In genomic region chr7:25269029-25269428, GRCm38 (mm10) we compare ENCODE assay signal across 8 mouse cellular contexts. TPM values are rescaled to one million over a fixed set of nuclear protein-coding genes. Genes with fewer than 3 reads are reported as not detected.
DNase-seq lines count a peak whose midpoint lies in the region; ATAC-seq and TF ChIP-seq lines count a peak whose summit lies in the region.

No protein-coding gene starts in this region.

- H3K4me1 ChIP-seq in kidney, postnatal 0 days (replicated peaks; ENCODE audit: insufficient read depth, low read length), result peaks cover 15% of the 10 kb centered on the region; the same call in 1 of the 2 replicates
- H3K4me1 ChIP-seq in bone marrow macrophage, adult 2 months (ENCODE audit: control insufficient read depth, insufficient read depth, low read length), result peaks cover 26% of the 10 kb centered on the region
- H3K4me1 ChIP-seq in forebrain, embryonic 16.5 days (replicated peaks; ENCODE audit: control insufficient read depth, insufficient read depth, low read length), result peaks cover 21% of the 10 kb centered on the region
- peaks cover 45% of the 10 kb centered on the region for H3K4me1 ChIP-seq in limb, embryonic 15.5 days
- peaks cover 10% of the 10 kb centered on the region for H3K4me1 ChIP-seq in small intestine, adult 2 months (ENCODE audit: control insufficient read depth, insufficient read depth, insufficient read length, low read length)

- WGBS in kidney, postnatal 0 days, result 35% methylated on average over 4 of the region's 4 CpGs
- WGBS in forebrain, embryonic 16.5 days, result 45% methylated on average over 4 of the region's 4 CpGs
- 34% methylated on average over 4 of the region's 4 CpGs for WGBS in limb, embryonic 15.5 days
- WGBS in small intestine, adult 2 months, result 16% methylated on average over 4 of the region's 4 CpGs

- H3K27me3 ChIP-seq in kidney, postnatal 0 days (ENCODE audit: insufficient read depth, low read length), result no peaks in the 10 kb centered on the region
- no peaks in the 10 kb centered on the region for H3K27me3 ChIP-seq in forebrain, embryonic 16.5 days (replicated peaks; ENCODE audit: control insufficient read depth, insufficient read depth, low read length)
- H3K27me3 ChIP-seq in limb, embryonic 15.5 days, result no peaks in the 10 kb centered on the region
- H3K27me3 ChIP-seq in small intestine, adult 2 months (ENCODE audit: control insufficient read depth, insufficient read depth, low read length), result no peaks in the 10 kb centered on the region

- peak overlapping the region; percentile 65 for H3K4me3 ChIP-seq in kidney, postnatal 0 days (replicated peaks; ENCODE audit: low read depth, low read length)
- peak overlapping the region; percentile 79 for H3K4me3 ChIP-seq in bone marrow macrophage, adult 2 months (ENCODE audit: insufficient read depth, low read length)
- peak overlapping the region; percentile 84 for H3K4me3 ChIP-seq in forebrain, embryonic 16.5 days (replicated peaks; ENCODE audit: low read length)
- H3K4me3 ChIP-seq in limb, embryonic 15.5 days, result peak overlapping the region; percentile 79
- peak overlapping the region; percentile 88 for H3K4me3 ChIP-seq in small intestine, adult 2 months (ENCODE audit: low read depth, low read length)

- no peak for ATAC-seq in kidney, postnatal 0 days (replicated peaks; ENCODE audit: low FRiP score, low read depth)
- no peak for ATAC-seq in forebrain, embryonic 16.5 days
- ATAC-seq in limb, embryonic 15.5 days (ENCODE audit: insufficient number of reproducible peaks, low FRiP score, low TSS enrichment, low read depth), result no peak

- TF ChIP-seq POLR2A in bone marrow macrophage, adult 2 months (IDR thresholded peaks at IDR 0.05; ENCODE audit: borderline replicate concordance, low read depth, low read length), result no peak
- no peak for TF ChIP-seq POLR2A in small intestine, adult 2 months (IDR thresholded peaks at IDR 0.05; ENCODE audit: low read depth, low read length)

- peaks cover 22% of the 10 kb centered on the region for H3K36me3 ChIP-seq in kidney, postnatal 0 days (ENCODE audit: insufficient read depth, low read length)
- peaks cover 7% of the 10 kb centered on the region for H3K36me3 ChIP-seq in forebrain, embryonic 16.5 days (ENCODE audit: control insufficient read depth, insufficient read depth)
- H3K36me3 ChIP-seq in limb, embryonic 15.5 days, result peaks cover 34% of the 10 kb centered on the region
- H3K36me3 ChIP-seq in small intestine, adult 2 months (ENCODE audit: control insufficient read depth, insufficient read depth, low read length), result peaks cover 17% of the 10 kb centered on the region

- H3K9ac ChIP-seq in kidney, postnatal 0 days (ENCODE audit: low read depth, low read length), result peak overlapping the region; percentile 71
- peak overlapping the region; percentile 76 for H3K9ac ChIP-seq in forebrain, embryonic 16.5 days (replicated peaks; ENCODE audit: low read depth, low read length)
- peak overlapping the region; percentile 67; the same call in 1 of the 2 replicates for H3K9ac ChIP-seq in limb, embryonic 15.5 days

- DNase-seq in kidney, postnatal 0 days (ENCODE audit: low spot score), result no peak
- no peak for DNase-seq in kidney, adult 11 months
- DNase-seq in frontal cortex, adult 2 months (ENCODE audit: extremely low spot score in 1 of 2, low spot score in 1 of 2), result no peak
- no peak for DNase-seq in urinary bladder, postnatal 10 days (ENCODE audit: low spot score)

- H3K9me3 ChIP-seq in kidney, postnatal 0 days (replicated peaks; ENCODE audit: low read length), result no peaks in the 10 kb centered on the region
- H3K9me3 ChIP-seq in forebrain, embryonic 16.5 days (ENCODE audit: control insufficient read depth, low read length), result no peaks in the 10 kb centered on the region
- no peaks in the 10 kb centered on the region for H3K9me3 ChIP-seq in limb, embryonic 15.5 days

- H3K27ac ChIP-seq in kidney, postnatal 0 days, result peak overlapping the region; percentile 77
- H3K27ac ChIP-seq in bone marrow macrophage, adult 2 months (ENCODE audit: insufficient read depth, low read depth, low read length), result peak overlapping the region; percentile 85
- H3K27ac ChIP-seq in forebrain, embryonic 16.5 days (ENCODE audit: low read length), result no peak overlapping the region
- peak overlapping the region; percentile 87 for H3K27ac ChIP-seq in limb, embryonic 15.5 days
- H3K27ac ChIP-seq in small intestine, adult 2 months (ENCODE audit: insufficient read depth, low read depth, low read length), result peak overlapping the region; percentile 59; the same call in 1 of the 2 replicates

- H3K4me2 ChIP-seq in kidney, postnatal 0 days (ENCODE audit: low read length), result peak overlapping the region; percentile 80
- peak overlapping the region; percentile 79 for H3K4me2 ChIP-seq in forebrain, embryonic 16.5 days (ENCODE audit: low read length)
- peak overlapping the region; percentile 82 for H3K4me2 ChIP-seq in limb, embryonic 15.5 days

- TF ChIP-seq CTCF in kidney, postnatal 0 days (IDR thresholded peaks at IDR 0.05; ENCODE audit: low read depth), result no peak
- no peak for TF ChIP-seq CTCF in bone marrow macrophage, adult 2 months (IDR thresholded peaks at IDR 0.05; ENCODE audit: low read depth, low read length)
- no peak for TF ChIP-seq CTCF in small intestine, adult 2 months (IDR thresholded peaks at IDR 0.05; ENCODE audit: extremely low read depth, insufficient read length, insufficient replicate concordance, low read depth, low read length)

RNA-seq across cellular contexts. Expression of gene Cic, which starts 1.5 kb away (rescaled TPM):
- 22.0 and 23.3 TPM in 2 replicates for polyA plus RNA-seq in kidney, postnatal 0 days (2015; fragmentation: Nextera tagmentation; extraction: Ambion mirVana)
- 251 and 272 TPM in 2 replicates for polyA plus RNA-seq in bone marrow macrophage, adult 2 months (2012; ENCODE audit: insufficient read depth, insufficient read length, missing spikeins)
- 42.2 and 48.0 TPM in 2 replicates for polyA plus RNA-seq in forebrain, embryonic 16.5 days (2015; fragmentation: Nextera tagmentation; extraction: Ambion mirVana)
- polyA plus RNA-seq in limb, embryonic 15.5 days (2015; fragmentation: Nextera tagmentation; extraction: Ambion mirVana), result 40.3 and 42.5 TPM in 2 replicates
- 35.6 and 65.6 TPM in 2 replicates for polyA plus RNA-seq in small intestine, adult 2 months (2012; rRNA removed)
- 92.4 and 104 TPM in 2 replicates for polyA plus RNA-seq in frontal cortex, adult 2 months (2012; rRNA removed)

RNA-seq across cellular contexts. Expression of gene Erf, which starts 18.5 kb away (rescaled TPM):
- polyA plus RNA-seq in kidney, postnatal 0 days (2015; fragmentation: Nextera tagmentation; extraction: Ambion mirVana), result 12.7 and 18.6 TPM in 2 replicates
- 22.7 and 27.8 TPM in 2 replicates for polyA plus RNA-seq in bone marrow macrophage, adult 2 months (2012; ENCODE audit: insufficient read depth, insufficient read length, missing spikeins)
- 4.8 and 5.3 TPM in 2 replicates for polyA plus RNA-seq in forebrain, embryonic 16.5 days (2015; fragmentation: Nextera tagmentation; extraction: Ambion mirVana)
- polyA plus RNA-seq in limb, embryonic 15.5 days (2015; fragmentation: Nextera tagmentation; extraction: Ambion mirVana), result 20.8 and 24.4 TPM in 2 replicates
- 15.8 and 37.1 TPM in 2 replicates for polyA plus RNA-seq in small intestine, adult 2 months (2012; rRNA removed)
- 38.9 TPM in 2 replicates for polyA plus RNA-seq in frontal cortex, adult 2 months (2012; rRNA removed)

RNA-seq across cellular contexts. Expression of gene Pafah1b3, which starts 28.8 kb away (rescaled TPM):
- polyA plus RNA-seq in kidney, postnatal 0 days (2015; fragmentation: Nextera tagmentation; extraction: Ambion mirVana), result 144 and 152 TPM in 2 replicates
- 35.5 and 38.0 TPM in 2 replicates for polyA plus RNA-seq in bone marrow macrophage, adult 2 months (2012; ENCODE audit: insufficient read depth, insufficient read length, missing spikeins)
- 499 and 556 TPM in 2 replicates for polyA plus RNA-seq in forebrain, embryonic 16.5 days (2015; fragmentation: Nextera tagmentation; extraction: Ambion mirVana)
- 176 and 198 TPM in 2 replicates for polyA plus RNA-seq in limb, embryonic 15.5 days (2015; fragmentation: Nextera tagmentation; extraction: Ambion mirVana)
- 87.2 and 184 TPM in 2 replicates for polyA plus RNA-seq in small intestine, adult 2 months (2012; rRNA removed)
- 33.5 and 43.0 TPM in 2 replicates for polyA plus RNA-seq in frontal cortex, adult 2 months (2012; rRNA removed)

RNA-seq across cellular contexts. Expression of gene Gsk3a, which starts 31.4 kb away (rescaled TPM):
- polyA plus RNA-seq in kidney, postnatal 0 days (2015; fragmentation: Nextera tagmentation; extraction: Ambion mirVana), result 7.8 and 9.8 TPM in 2 replicates
- 78.6 and 87.1 TPM in 2 replicates for polyA plus RNA-seq in bone marrow macrophage, adult 2 months (2012; ENCODE audit: insufficient read depth, insufficient read length, missing spikeins)
- 14.9 and 17.1 TPM in 2 replicates for polyA plus RNA-seq in forebrain, embryonic 16.5 days (2015; fragmentation: Nextera tagmentation; extraction: Ambion mirVana)
- polyA plus RNA-seq in limb, embryonic 15.5 days (2015; fragmentation: Nextera tagmentation; extraction: Ambion mirVana), result 8.2 and 10.0 TPM in 2 replicates
- polyA plus RNA-seq in small intestine, adult 2 months (2012; rRNA removed), result 77.7 and 163 TPM in 2 replicates
- polyA plus RNA-seq in frontal cortex, adult 2 months (2012; rRNA removed), result 241 and 244 TPM in 2 replicates

RNA-seq across cellular contexts. Expression of gene Prr19, which starts 32.2 kb away (rescaled TPM):
- polyA plus RNA-seq in kidney, postnatal 0 days (2015; fragmentation: Nextera tagmentation; extraction: Ambion mirVana), result 0.21 and 0.26 TPM in 2 replicates
- not detected in 2 replicates for polyA plus RNA-seq in bone marrow macrophage, adult 2 months (2012; ENCODE audit: insufficient read depth, insufficient read length, missing spikeins)
- 1.4 and 2.2 TPM in 2 replicates for polyA plus RNA-seq in forebrain, embryonic 16.5 days (2015; fragmentation: Nextera tagmentation; extraction: Ambion mirVana)
- 0.32 and 0.40 TPM in 2 replicates for polyA plus RNA-seq in limb, embryonic 15.5 days (2015; fragmentation: Nextera tagmentation; extraction: Ambion mirVana)
- 0.15 TPM in 1 of 2 replicates, not detected in the other for polyA plus RNA-seq in small intestine, adult 2 months (2012; rRNA removed)
- polyA plus RNA-seq in frontal cortex, adult 2 months (2012; rRNA removed), result 0.17 and 0.28 TPM in 2 replicates
